11 mouse cellular contexts compared by ENCODE assay signal in genomic region chr4:132524808-132525207, GRCm38 (mm10). TPM values are rescaled to one million over a fixed set of nuclear protein-coding genes. Genes with fewer than 3 reads are reported as not detected.
DNase-seq lines count a peak whose midpoint lies in the region; ATAC-seq and TF ChIP-seq lines count a peak whose summit lies in the region.
"Had no signal": no experiment of that assay in that cellular context is flagged by ENCODE, and none has a peak within 500 bp of the region (broad histone marks: within the 10 kb centered on the region; RNA-seq: fewer than 3 reads in every experiment).

No protein-coding gene starts in this region.

- H3K4me1 ChIP-seq in heart, adult 2 months (ENCODE audit: control insufficient read depth, insufficient read depth, low read length) = no peaks in the 10 kb centered on the region
- no peaks in the 10 kb centered on the region for H3K4me1 ChIP-seq in lung, postnatal 0 days (ENCODE audit: insufficient read depth, low read depth, low read length)
- peaks cover 13% of the 10 kb centered on the region for H3K4me1 ChIP-seq in heart, embryonic 15.5 days (replicated peaks)
- 0 out of 2 replicates have a peak, but pooled peaks cover 9% of the 10 kb centered on the region for H3K4me1 ChIP-seq in stomach, embryonic 14.5 days (ENCODE audit: control insufficient read depth, insufficient read depth, low read length)

- WGBS in heart, adult 2 months = 48% methylated on average over 6 of the region's 6 CpGs
- 48% methylated on average over 6 of the region's 6 CpGs for WGBS in lung, postnatal 0 days
- 48% methylated on average over 6 of the region's 6 CpGs for WGBS in heart, embryonic 15.5 days
- WGBS in stomach, embryonic 14.5 days = 39% methylated on average over 6 of the region's 6 CpGs

- no peak for TF ChIP-seq EP300 in heart, adult 2 months (IDR thresholded peaks at IDR 0.05; ENCODE audit: insufficient read depth, low read depth, low read length)
- TF ChIP-seq EP300 in lung, postnatal 0 days (IDR thresholded peaks at IDR 0.05) = no peak

- no peaks in the 10 kb centered on the region for H3K9me3 ChIP-seq in lung, postnatal 0 days (ENCODE audit: low read length)
- no peaks in the 10 kb centered on the region for H3K9me3 ChIP-seq in heart, embryonic 15.5 days (replicated peaks)
- H3K9me3 ChIP-seq in stomach, embryonic 14.5 days (ENCODE audit: control insufficient read depth, low read depth, low read length) = no peaks in the 10 kb centered on the region
- H3K9me3 ChIP-seq: forebrain, embryonic 12.5 days had no signal

- H3K4me3 ChIP-seq in heart, adult 2 months = no peak overlapping the region
- no peak overlapping the region for H3K4me3 ChIP-seq in lung, postnatal 0 days (ENCODE audit: low read depth, low read length)
- no peak overlapping the region for H3K4me3 ChIP-seq in heart, embryonic 15.5 days
- H3K4me3 ChIP-seq in stomach, embryonic 14.5 days (ENCODE audit: low read depth, low read length) = no peak overlapping the region
- H3K4me3 ChIP-seq: forebrain, embryonic 12.5 days had no signal

- no peaks in the 10 kb centered on the region for H3K27me3 ChIP-seq in heart, adult 2 months (ENCODE audit: control insufficient read depth, insufficient read depth, low read length)
- no peaks in the 10 kb centered on the region for H3K27me3 ChIP-seq in lung, postnatal 0 days (replicated peaks; ENCODE audit: insufficient read depth, low read length)
- H3K27me3 ChIP-seq in heart, embryonic 15.5 days = no peaks in the 10 kb centered on the region
- H3K27me3 ChIP-seq in stomach, embryonic 14.5 days (ENCODE audit: control insufficient read depth, insufficient read depth, low read length) = no peaks in the 10 kb centered on the region
- H3K27me3 ChIP-seq: forebrain, embryonic 12.5 days had no signal

- ATAC-seq in lung, postnatal 0 days = peak; percentile 47
- ATAC-seq in heart, embryonic 15.5 days (replicated peaks; ENCODE audit: insufficient number of reproducible peaks, insufficient read depth, low FRiP score, low read depth) = no peak
- no peak for ATAC-seq in stomach, embryonic 14.5 days (ENCODE audit: insufficient number of reproducible peaks, insufficient read depth, low FRiP score, low read depth)
- no peak for ATAC-seq in monocyte, adult 5-6 weeks (replicated peaks; ENCODE audit: insufficient number of reproducible peaks, low FRiP score, low TSS enrichment, poor library complexity, severe bottlenecking)
- ATAC-seq: activated CD4-positive, CD25-positive, alpha-beta regulatory T cell, adult 4 months had no signal

- H3K79me2 ChIP-seq in heart, adult 2 months (replicated peaks; ENCODE audit: control insufficient read depth, insufficient read depth, low read length) = no peaks in the 10 kb centered on the region

- DNase-seq in heart, adult 11 months = peak; percentile 88
- DNase-seq in heart, adult 2 months = no peak
- peak; percentile 43 for DNase-seq in lung, postnatal 0 days (ENCODE audit: low spot score)
- DNase-seq in lung, postnatal 10 days = no peak
- no peak for DNase-seq in cerebellum, postnatal 4 days (ENCODE audit: low spot score in 2 of 2)
- DNase-seq: spleen, adult 18-20 months had no signal

- H3K36me3 ChIP-seq in heart, adult 2 months (ENCODE audit: control insufficient read depth, insufficient read depth, low read length) = no peaks in the 10 kb centered on the region
- no peaks in the 10 kb centered on the region for H3K36me3 ChIP-seq in lung, postnatal 0 days (ENCODE audit: insufficient read depth, low read length)
- peaks cover 4% of the 10 kb centered on the region; the same call in 1 of the 2 replicates for H3K36me3 ChIP-seq in heart, embryonic 15.5 days
- H3K36me3 ChIP-seq in stomach, embryonic 14.5 days (ENCODE audit: control insufficient read depth, insufficient read depth, low read length) = no peaks in the 10 kb centered on the region; the same call in 1 of the 2 replicates

- TF ChIP-seq POLR2A in heart, adult 2 months (IDR thresholded peaks at IDR 0.05; ENCODE audit: insufficient read depth, low read depth, low read length) = no peak

- no peak overlapping the region for H3K4me2 ChIP-seq in lung, postnatal 0 days (replicated peaks; ENCODE audit: low read depth, low read length)
- no peak overlapping the region for H3K4me2 ChIP-seq in heart, embryonic 15.5 days
- no peak overlapping the region for H3K4me2 ChIP-seq in stomach, embryonic 14.5 days (replicated peaks; ENCODE audit: low read depth, low read length)
- H3K4me2 ChIP-seq: forebrain, embryonic 12.5 days had no signal

- no peak overlapping the region for H3K27ac ChIP-seq in heart, adult 2 months
- H3K27ac ChIP-seq in lung, postnatal 0 days (ENCODE audit: low read length) = peak overlapping the region; percentile 43; the same call in 1 of the 2 replicates
- peak overlapping the region; percentile 55 for H3K27ac ChIP-seq in heart, embryonic 15.5 days
- H3K27ac ChIP-seq in stomach, embryonic 14.5 days (ENCODE audit: low read length) = peak overlapping the region; percentile 69; the same call in 1 of the 2 replicates

- TF ChIP-seq CTCF in heart, adult 2 months (IDR thresholded peaks at IDR 0.05) = no peak
- no peak for TF ChIP-seq CTCF in lung, postnatal 0 days (IDR thresholded peaks at IDR 0.05)

- H3K9ac ChIP-seq in heart, adult 2 months (ENCODE audit: low read depth, low read length) = no peak overlapping the region
- no peak overlapping the region for H3K9ac ChIP-seq in lung, postnatal 0 days (replicated peaks; ENCODE audit: low read depth)
- H3K9ac ChIP-seq in heart, embryonic 15.5 days = no peak overlapping the region
- no peak overlapping the region for H3K9ac ChIP-seq in stomach, embryonic 14.5 days (replicated peaks; ENCODE audit: low read depth, low read length)
- H3K9ac ChIP-seq: forebrain, embryonic 12.5 days had no signal

- intact Hi-C loops in heart, adult 2 months (cut with DNase I) = no loop called here

RNA-seq across cellular contexts. Expression of gene Atpif1, which starts 8.7 kb away (rescaled TPM):
- 100 to 1,000 TPM; 287 to 299 TPM for total RNA-seq in heart, adult 2 months (2021)
- 146 and 164 TPM in 2 replicates for polyA plus RNA-seq in heart, adult 2 months (2012; rRNA removed)
- polyA plus RNA-seq in lung, postnatal 0 days (2015; fragmentation: Nextera tagmentation; extraction: Ambion mirVana) = 700 and 732 TPM in 2 replicates
- polyA plus RNA-seq in heart, embryonic 15.5 days (2015; fragmentation: Nextera tagmentation; extraction: Ambion mirVana) = 1,171 and 1,479 TPM in 2 replicates
- polyA plus RNA-seq in stomach, embryonic 14.5 days (2014; fragmentation: Nextera tagmentation; extraction: Ambion mirVana) = 1,247 and 1,358 TPM in 2 replicates
- 103 to 180 TPM (median 116 TPM) in 3 replicates for total RNA-seq in monocyte, adult 5-6 weeks (2017)

RNA-seq across cellular contexts. Expression of gene Dnajc8, which starts 10.5 kb away (rescaled TPM):
- 10 to 100 TPM; 53.3 to 58.8 TPM for total RNA-seq in heart, adult 2 months (2021)
- 29.1 and 40.0 TPM in 2 replicates for polyA plus RNA-seq in heart, adult 2 months (2012; rRNA removed)
- polyA plus RNA-seq in lung, postnatal 0 days (2015; fragmentation: Nextera tagmentation; extraction: Ambion mirVana) = 157 and 182 TPM in 2 replicates
- polyA plus RNA-seq in heart, embryonic 15.5 days (2015; fragmentation: Nextera tagmentation; extraction: Ambion mirVana) = 97.5 and 106 TPM in 2 replicates
- polyA plus RNA-seq in stomach, embryonic 14.5 days (2014; fragmentation: Nextera tagmentation; extraction: Ambion mirVana) = 163 and 171 TPM in 2 replicates
- 510 to 713 TPM (median 673 TPM) in 3 replicates for total RNA-seq in monocyte, adult 5-6 weeks (2017)

RNA-seq across cellular contexts. Expression of gene Sesn2, which starts 14.5 kb away (rescaled TPM):
- total RNA-seq in heart, adult 2 months (2021) = 1 to 10 TPM; 2.5 to 3.3 TPM
- 3.4 and 4.3 TPM in 2 replicates for polyA plus RNA-seq in heart, adult 2 months (2012; rRNA removed)
- polyA plus RNA-seq in lung, postnatal 0 days (2015; fragmentation: Nextera tagmentation; extraction: Ambion mirVana) = 11.6 and 16.0 TPM in 2 replicates
- polyA plus RNA-seq in heart, embryonic 15.5 days (2015; fragmentation: Nextera tagmentation; extraction: Ambion mirVana) = 5.1 and 7.6 TPM in 2 replicates
- polyA plus RNA-seq in stomach, embryonic 14.5 days (2014; fragmentation: Nextera tagmentation; extraction: Ambion mirVana) = 9.6 and 10.1 TPM in 2 replicates
- 4.9 to 6.0 TPM (median 5.2 TPM) in 3 replicates for total RNA-seq in monocyte, adult 5-6 weeks (2017)

RNA-seq across cellular contexts. Expression of gene Ptafr, which starts 39.1 kb away (rescaled TPM):
- total RNA-seq in heart, adult 2 months (2021) = 1 to 10 TPM; 1.7 to 1.8 TPM
- 3.1 and 4.4 TPM in 2 replicates for polyA plus RNA-seq in heart, adult 2 months (2012; rRNA removed)
- polyA plus RNA-seq in lung, postnatal 0 days (2015; fragmentation: Nextera tagmentation; extraction: Ambion mirVana) = 2.1 and 2.5 TPM in 2 replicates
- polyA plus RNA-seq in heart, embryonic 15.5 days (2015; fragmentation: Nextera tagmentation; extraction: Ambion mirVana) = 0.77 and 0.95 TPM in 2 replicates
- 1.0 and 1.2 TPM in 2 replicates for polyA plus RNA-seq in stomach, embryonic 14.5 days (2014; fragmentation: Nextera tagmentation; extraction: Ambion mirVana)
- total RNA-seq in monocyte, adult 5-6 weeks (2017) = 3.6 to 28.2 TPM (median 24.8 TPM) in 3 replicates

Comparison
In these comparisons a context has a peak if more than half of its experiments do, and no peak if none do; other contexts are left out.
1. DNase-seq: peak in heart, adult 11 months (single experiment) and lung, postnatal 0 days (single experiment); none in heart, adult 2 months (0 of 2), lung, postnatal 10 days (single experiment) and cerebellum, postnatal 4 days (0 of 2).